Mouse (Mus musculus): ENCODE results near the gene Kif15. TPM values are rescaled to one million over a fixed set of nuclear protein-coding genes. Genes with fewer than 3 reads are reported as not detected.

Gene Kif15
- total RNA-seq, 2 experiments from 2014 or later, result 0.66 to 0.86 TPM

Other genes with a start within 250 kb of the Kif15 start
- gene Topaz1, start 203.7 kb upstream of the Kif15 start, total RNA-seq (2021), result not detected
- 10 to 100 TPM; 20.0 to 26.3 TPM for gene Tcaim, start 145.5 kb upstream of the Kif15 start, total RNA-seq (2021)
- not detected for gene Gm35549, start 107.0 kb upstream of the Kif15 start, total RNA-seq (2021)
- gene Zfp445, start 85.0 kb upstream of the Kif15 start, total RNA-seq (2021), result 100 to 1,000 TPM in 1 of 2 experiments, 10 to 100 TPM in 1; 83.7 to 121 TPM
- gene Zkscan7, start 65.4 kb upstream of the Kif15 start, total RNA-seq (2021), result 1 to 10 TPM; 4.5 to 6.2 TPM
- gene Zfp105, start 28.0 kb upstream of the Kif15 start, total RNA-seq (2021), result 1 to 10 TPM; 3.3 to 4.2 TPM
- gene 1110059G10Rik, start within 50 bp of the Kif15 start, total RNA-seq (2021), result 10 to 100 TPM; 15.4 to 17.6 TPM
- 10 to 100 TPM; 14.5 to 20.3 TPM for gene Tmem42, start 70.3 kb downstream of the Kif15 start, total RNA-seq (2021)
- gene Tgm4, start 83.7 kb downstream of the Kif15 start, total RNA-seq (2021), result under 1 TPM; 0.48 to 0.86 TPM
- 10 to 100 TPM; 53.5 to 76.3 TPM for gene Zdhhc3, start 162.2 kb downstream of the Kif15 start, total RNA-seq (2021)
- 10 to 100 TPM; 27.3 to 34.6 TPM for gene Exosc7, start 162.2 kb downstream of the Kif15 start, total RNA-seq (2021)
- gene Clec3b, start 199.9 kb downstream of the Kif15 start, total RNA-seq (2021), result 10 to 100 TPM; 21.6 to 53.1 TPM

All from adrenal gland, adult 18-20 months (tissue).